Mouse (Mus musculus): ENCODE data around the gene Tmod2. TPM values are rescaled to one million over a fixed set of nuclear protein-coding genes. Genes with fewer than 3 reads are reported as not detected.

Gene Tmod2
- total and polyA plus RNA-seq, 2 experiments: 0.09 TPM; not detected in 1

- Histone ChIP-seq H3K79me2 (ENCODE audit: control insufficient read depth, insufficient read depth, low read length) (peaks cover 32% of the 10 kb centered on the region; the same call in 1 of the 2 replicates), H3K27me3 (ENCODE audit: control insufficient read depth, insufficient read depth, low read length) (no peaks in the 10 kb centered on the region), H3K27ac (replicated peaks; ENCODE audit: insufficient read depth, low read depth, low read length) (no peak overlapping the region), H3K9ac (ENCODE audit: low read depth, low read length) (no peak overlapping the region), H3K4me1 (ENCODE audit: control insufficient read depth, insufficient read depth, low read length) (peaks cover 8% of the 10 kb centered on the region; the same call in 1 of the 2 replicates), H3K4me3 (ENCODE audit: insufficient read depth, low read depth, low read length) (no peak overlapping the region), H3K36me3 (ENCODE audit: control insufficient read depth, insufficient read depth, low read length) (no peaks in the 10 kb centered on the region)
- DNase-seq (ENCODE audit: extremely low read depth, low read depth, low spot score): no peak
- no peak for TF ChIP-seq CTCF (IDR thresholded peaks at IDR 0.05; ENCODE audit: low read depth, low read length)
- TF ChIP-seq POLR2A (IDR thresholded peaks at IDR 0.05; ENCODE audit: extremely low read depth, insufficient read depth, low read length): no peak
- WGBS: 87% methylated on average over 4 of the region's 4 CpGs
These were observed 57.4 kb downstream of the Tmod2 start for GRCm38 (mm10) chr9:75553719-75554118.

- H3K4me1 ChIP-seq (ENCODE audit: control insufficient read depth, insufficient read depth, low read length): peaks cover 5% of the 10 kb centered on the region; the same call in 1 of the 2 replicates
- 61% methylated on average over 5 of the region's 5 CpGs for WGBS
- DNase-seq (ENCODE audit: extremely low read depth, low read depth, low spot score): no peak
These were observed 59.8 kb downstream of the Tmod2 start for GRCm38 (mm10) chr9:75551342-75551741.

GRCm38 (mm10) chr9:75549010-75549409 is 62.1 kb downstream of the Tmod2 start:
- no peaks in the 10 kb centered on the region for H3K27me3 ChIP-seq (ENCODE audit: control insufficient read depth, insufficient read depth, low read length)
- H3K79me2 ChIP-seq (ENCODE audit: control insufficient read depth, insufficient read depth, low read length): peaks cover 24% of the 10 kb centered on the region; the same call in 1 of the 2 replicates
- TF ChIP-seq CTCF (IDR thresholded peaks at IDR 0.05; ENCODE audit: low read depth, low read length): no peak
- TF ChIP-seq POLR2A (IDR thresholded peaks at IDR 0.05; ENCODE audit: extremely low read depth, insufficient read depth, low read length): no peak
- H3K4me1 ChIP-seq (ENCODE audit: control insufficient read depth, insufficient read depth, low read length): peaks cover 5% of the 10 kb centered on the region; the same call in 1 of the 2 replicates
- H3K4me3 ChIP-seq (ENCODE audit: insufficient read depth, low read depth, low read length): no peak overlapping the region
- WGBS: 79% methylated on average over 8 of the region's 8 CpGs
- no peak overlapping the region for H3K9ac ChIP-seq (ENCODE audit: low read depth, low read length)
- no peak overlapping the region for H3K27ac ChIP-seq (replicated peaks; ENCODE audit: insufficient read depth, low read depth, low read length)
- DNase-seq (ENCODE audit: extremely low read depth, low read depth, low spot score): peak; percentile 14
- no peaks in the 10 kb centered on the region for H3K36me3 ChIP-seq (ENCODE audit: control insufficient read depth, insufficient read depth, low read length)

More at GRCm38 (mm10) chr9:75551342-75551741, 59.8 kb downstream of the Tmod2 start:
- Histone ChIP-seq H3K27me3 (ENCODE audit: control insufficient read depth, insufficient read depth, low read length) (no peaks in the 10 kb centered on the region), H3K27ac (replicated peaks; ENCODE audit: insufficient read depth, low read depth, low read length) (no peak overlapping the region), H3K9ac (ENCODE audit: low read depth, low read length) (no peak overlapping the region), H3K36me3 (ENCODE audit: control insufficient read depth, insufficient read depth, low read length) (no peaks in the 10 kb centered on the region), H3K4me3 (ENCODE audit: insufficient read depth, low read depth, low read length) (no peak overlapping the region), H3K79me2 (ENCODE audit: control insufficient read depth, insufficient read depth, low read length) (peaks cover 32% of the 10 kb centered on the region; the same call in 1 of the 2 replicates)
- TF ChIP-seq CTCF (IDR thresholded peaks at IDR 0.05; ENCODE audit: low read depth, low read length) (no peak), POLR2A (IDR thresholded peaks at IDR 0.05; ENCODE audit: extremely low read depth, insufficient read depth, low read length) (no peak)

DNA sequence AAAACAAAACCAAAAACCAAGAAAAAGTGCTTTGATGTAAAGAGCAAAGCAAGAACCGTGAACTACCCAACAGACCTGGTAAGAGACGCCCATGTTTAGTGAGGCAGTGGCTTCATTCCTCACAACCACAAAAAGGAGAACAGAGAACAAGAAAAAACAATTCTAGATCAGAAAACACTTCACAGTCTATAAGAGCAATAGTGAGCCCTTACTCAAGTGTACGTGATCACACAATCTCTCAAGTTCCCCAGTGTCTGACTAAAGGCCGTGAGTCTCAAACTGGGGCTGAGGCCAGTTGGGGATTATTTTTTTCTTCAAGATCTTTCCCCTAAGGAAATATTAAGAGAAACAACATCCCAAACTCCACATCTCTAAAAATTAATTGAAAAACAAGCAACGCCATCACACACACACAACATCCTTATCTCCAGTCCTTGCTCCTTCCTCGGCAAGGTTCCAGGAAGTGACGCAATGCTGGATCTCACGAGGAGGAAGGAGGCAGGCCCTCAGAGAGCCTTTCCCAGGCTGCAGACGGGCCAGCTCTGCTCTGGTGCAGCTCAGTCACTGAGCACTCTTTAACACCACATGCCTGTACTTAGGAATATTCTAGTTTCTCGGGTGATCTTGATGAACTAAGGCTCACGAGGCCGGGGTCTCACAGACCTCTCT is 64.1 kb downstream of the Tmod2 start:
- Histone ChIP-seq H3K9ac (ENCODE audit: low read depth, low read length) (no peak overlapping the region), H3K4me3 (ENCODE audit: insufficient read depth, low read depth, low read length) (no peak overlapping the region), H3K79me2 (ENCODE audit: control insufficient read depth, insufficient read depth, low read length) (peaks cover 22% of the 10 kb centered on the region; the same call in 1 of the 2 replicates), H3K27me3 (ENCODE audit: control insufficient read depth, insufficient read depth, low read length) (no peaks in the 10 kb centered on the region), H3K4me1 (ENCODE audit: control insufficient read depth, insufficient read depth, low read length) (peaks cover 3% of the 10 kb centered on the region; the same call in 1 of the 2 replicates), H3K36me3 (ENCODE audit: control insufficient read depth, insufficient read depth, low read length) (no peaks in the 10 kb centered on the region), H3K27ac (replicated peaks; ENCODE audit: insufficient read depth, low read depth, low read length) (peak overlapping the region; percentile 64)
- 70% methylated on average over 12 of the region's 12 CpGs for WGBS
- no peak for TF ChIP-seq CTCF (IDR thresholded peaks at IDR 0.05; ENCODE audit: low read depth, low read length)
- DNase-seq (ENCODE audit: extremely low read depth, low read depth, low spot score): peak; percentile 40

- H3K4me3 ChIP-seq (ENCODE audit: insufficient read depth, low read depth, low read length): no peak overlapping the region
- peaks cover 16% of the 10 kb centered on the region; the same call in 1 of the 2 replicates for H3K79me2 ChIP-seq (ENCODE audit: control insufficient read depth, insufficient read depth, low read length)
- 95% methylated on average over 8 of the region's 8 CpGs for WGBS
- DNase-seq (ENCODE audit: extremely low read depth, low read depth, low spot score): no peak
- H3K36me3 ChIP-seq (ENCODE audit: control insufficient read depth, insufficient read depth, low read length): no peaks in the 10 kb centered on the region
- peaks cover 4% of the 10 kb centered on the region for H3K4me1 ChIP-seq (ENCODE audit: control insufficient read depth, insufficient read depth, low read length)
- no peak overlapping the region for H3K27ac ChIP-seq (replicated peaks; ENCODE audit: insufficient read depth, low read depth, low read length)
- H3K9ac ChIP-seq (ENCODE audit: low read depth, low read length): no peak overlapping the region
- TF ChIP-seq POLR2A (IDR thresholded peaks at IDR 0.05; ENCODE audit: extremely low read depth, insufficient read depth, low read length): no peak
- no peak for TF ChIP-seq CTCF (IDR thresholded peaks at IDR 0.05; ENCODE audit: low read depth, low read length)
- no peaks in the 10 kb centered on the region for H3K27me3 ChIP-seq (ENCODE audit: control insufficient read depth, insufficient read depth, low read length)
These were observed 65.6 kb downstream of the Tmod2 start for GRCm38 (mm10) chr9:75545514-75545913.

DNA sequence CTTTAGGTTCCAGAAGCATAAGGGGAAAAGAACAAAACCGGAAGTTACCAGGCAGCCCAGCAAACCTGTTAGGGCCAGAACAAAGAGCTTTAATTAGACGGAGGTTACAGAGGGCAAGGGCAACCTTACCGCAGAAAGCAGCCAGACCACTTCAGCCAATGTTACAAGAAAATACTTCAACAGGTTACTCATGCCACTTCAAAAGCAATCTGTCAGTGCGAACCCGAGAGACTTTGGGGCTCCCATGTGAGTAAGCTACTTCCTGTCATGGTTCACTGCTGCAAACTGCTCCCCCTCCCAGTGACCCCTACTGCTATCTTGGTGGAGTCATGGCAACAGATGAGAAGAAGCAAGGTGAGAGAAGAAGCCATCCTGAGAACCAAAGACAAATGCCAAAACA is 69.6 kb downstream of the Tmod2 start:
- no peak overlapping the region for H3K27ac ChIP-seq (replicated peaks; ENCODE audit: insufficient read depth, low read depth, low read length)
- WGBS: 51% methylated on average over 5 of the region's 5 CpGs

More for the DNA sequence above, 69.6 kb downstream of the Tmod2 start:
- Histone ChIP-seq H3K79me2 (ENCODE audit: control insufficient read depth, insufficient read depth, low read length) (peaks cover 10% of the 10 kb centered on the region; the same call in 1 of the 2 replicates), H3K36me3 (ENCODE audit: control insufficient read depth, insufficient read depth, low read length) (no peaks in the 10 kb centered on the region), H3K27me3 (ENCODE audit: control insufficient read depth, insufficient read depth, low read length) (no peaks in the 10 kb centered on the region), H3K4me1 (ENCODE audit: control insufficient read depth, insufficient read depth, low read length) (peaks cover 4% of the 10 kb centered on the region), H3K9ac (ENCODE audit: low read depth, low read length) (no peak overlapping the region), H3K4me3 (ENCODE audit: insufficient read depth, low read depth, low read length) (no peak overlapping the region)
- no peak for DNase-seq (ENCODE audit: extremely low read depth, low read depth, low spot score)
- TF ChIP-seq CTCF (IDR thresholded peaks at IDR 0.05; ENCODE audit: low read depth, low read length) (no peak), POLR2A (IDR thresholded peaks at IDR 0.05; ENCODE audit: extremely low read depth, insufficient read depth, low read length) (no peak)
